Mouse (Mus musculus) 416B (cell line): ENCODE measurements at regions not wholly inside any gene's neighbourhood (a gene's known extent, or its start where the extent isn't known, plus 50 kb on each side); places are given as distances from the start of the nearest gene placed in this dataset.

Experiments used
- DNase-seq: peaks from one replicate; pipeline ENCODE4 v3.0.0; 2011; ENCODE audit warnings: low read depth

DNA sequence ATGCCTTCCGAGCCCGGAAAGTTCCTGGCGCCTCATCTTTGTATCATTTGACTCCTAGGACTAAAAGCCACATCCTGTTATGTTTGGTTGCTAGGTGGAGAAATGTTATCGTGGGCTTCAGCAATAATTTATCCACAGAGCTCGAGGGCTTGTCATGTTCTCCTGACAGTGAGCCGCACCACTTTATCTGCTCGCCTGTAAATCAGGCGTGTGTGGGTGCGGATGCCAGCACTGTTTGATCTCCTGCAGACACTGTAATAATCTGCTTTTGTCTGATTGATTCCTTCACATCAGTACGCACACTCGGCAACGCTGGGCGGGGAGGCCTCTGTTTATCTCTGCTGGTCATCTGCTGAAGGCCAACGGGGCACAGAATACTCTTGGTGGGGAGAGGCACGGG, 178.5 kb upstream of the Zfp64 start:
- no peak for DNase-seq

DNA sequence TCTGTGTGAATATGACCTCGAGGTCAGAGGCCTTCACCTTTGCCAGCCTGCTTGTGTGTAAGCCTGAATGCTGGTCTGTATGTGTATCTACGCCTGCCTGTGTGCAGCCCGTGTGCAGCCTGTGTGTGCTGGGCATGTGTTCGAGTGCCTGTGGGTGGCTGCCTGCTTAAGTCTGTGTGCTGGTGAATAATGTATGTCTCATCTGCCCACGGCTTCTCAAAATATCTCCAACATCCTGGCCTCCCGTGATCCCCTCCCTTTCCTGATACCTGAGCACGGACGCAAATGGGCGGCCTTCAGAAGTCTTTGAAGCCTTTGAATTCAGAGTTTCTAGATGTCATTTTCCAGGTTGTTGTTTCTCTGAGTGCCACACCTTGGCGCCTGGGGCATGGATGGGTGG, 170.1 kb upstream of the Zfp64 start:
- no peak for DNase-seq

DNA sequence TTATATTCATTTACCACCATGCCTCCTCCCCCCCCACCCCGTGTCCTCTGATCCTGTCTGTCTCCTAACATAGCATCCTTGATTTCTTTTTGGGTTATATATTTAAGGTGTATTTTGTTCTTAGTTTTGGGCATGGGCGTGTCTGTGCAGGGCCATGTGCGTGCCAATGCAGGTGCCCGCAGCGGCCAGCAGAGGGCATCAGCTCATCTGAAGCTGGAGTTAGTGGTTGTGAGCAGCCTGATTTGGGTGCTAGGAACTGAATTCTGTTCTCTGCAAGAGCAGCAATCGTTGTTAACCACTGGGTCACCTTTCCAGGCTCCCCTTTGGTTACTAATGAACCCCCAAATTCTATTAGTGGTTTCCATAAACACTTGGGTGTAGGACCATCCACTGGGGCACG, 167.5 kb upstream of the Zfp64 start:
- DNase-seq = no peak

DNA sequence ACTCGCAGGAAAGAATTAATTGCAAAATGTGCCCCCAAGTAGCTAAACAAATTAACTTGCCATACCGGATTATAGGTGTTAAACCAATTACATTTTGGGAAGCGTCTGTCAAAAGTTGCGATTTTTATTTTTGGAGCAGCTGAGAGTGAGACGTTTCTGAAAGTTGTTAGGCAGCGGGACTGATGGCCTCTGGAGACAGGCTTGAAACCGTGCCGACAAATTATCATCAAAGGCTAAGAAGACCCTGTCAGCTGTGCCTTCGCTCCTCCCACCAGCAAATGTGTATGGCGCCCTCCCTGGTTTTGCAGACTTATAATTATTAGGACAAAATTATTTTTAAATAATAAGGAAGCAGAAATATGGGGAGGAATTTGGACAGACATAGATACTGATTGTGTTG, 161.5 kb upstream of the Zfp64 start:
- DNase-seq = no peak

DNA sequence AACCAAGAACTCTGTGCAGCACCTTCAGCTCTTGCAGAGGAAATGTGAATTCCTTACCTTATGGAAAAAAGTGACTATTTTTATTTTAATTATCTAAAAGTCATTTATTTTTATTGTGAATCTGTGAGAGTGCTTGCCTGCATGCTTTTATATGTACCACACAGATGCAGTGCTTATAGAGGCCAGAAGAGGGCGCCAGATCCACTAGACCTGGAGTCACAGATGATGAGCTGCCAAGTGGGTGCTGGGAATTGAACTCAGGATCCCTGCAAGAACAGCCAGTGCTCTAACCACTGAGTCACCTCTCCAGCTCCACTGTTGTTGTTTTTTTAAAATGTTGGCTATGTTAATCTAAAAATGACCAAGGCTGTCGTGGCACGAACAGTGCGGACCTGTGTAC, 153.7 kb upstream of the Zfp64 start:
- no peak for DNase-seq

- DNase-seq = no peak
Measured at GRCm38 (mm10) chr2:169108037-169108436, 152.7 kb upstream of the Zfp64 start.

- no peak for DNase-seq
Measured at GRCm38 (mm10) chr2:169101506-169102261, 146.3 kb upstream of the Zfp64 start.

DNA sequence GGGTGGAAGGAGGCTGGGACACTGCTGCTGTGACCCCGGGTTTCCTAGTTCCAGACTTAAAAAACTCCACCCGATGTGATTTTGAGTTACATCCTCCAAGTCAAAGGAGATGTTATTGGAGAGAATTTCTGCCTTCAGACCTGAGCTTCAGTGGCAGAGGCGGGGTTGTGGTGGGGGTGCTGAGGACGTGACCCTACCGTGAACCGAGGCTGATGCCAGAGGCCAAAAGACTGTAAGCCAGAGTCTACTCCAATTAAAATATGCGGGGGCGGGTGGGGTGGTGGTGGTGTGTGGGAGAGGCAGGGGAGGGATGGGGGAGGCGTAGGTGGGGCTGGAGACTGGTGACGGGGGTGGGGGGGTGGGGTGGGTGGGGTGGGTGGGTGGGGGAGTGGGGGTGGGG, 145.1 kb upstream of the Zfp64 start:
- no peak for DNase-seq

- no peak for DNase-seq
Measured at GRCm38 (mm10) chr2:169099678-169100077, 144.3 kb upstream of the Zfp64 start.

- no peak for DNase-seq
Measured at GRCm38 (mm10) chr2:169098591-169098990, 143.2 kb upstream of the Zfp64 start.

- DNase-seq = no peak
Measured at GRCm38 (mm10) chr2:169094011-169094754, 138.8 kb upstream of the Zfp64 start.

GRCm38 (mm10) chr2:169090256-169090655, 134.9 kb upstream of the Zfp64 start:
- no peak for DNase-seq

GRCm38 (mm10) chr2:169088870-169089484, 133.6 kb upstream of the Zfp64 start:
- no peak for DNase-seq

- no peak for DNase-seq
Measured at GRCm38 (mm10) chr2:169088301-169088700, 132.9 kb upstream of the Zfp64 start.

DNA sequence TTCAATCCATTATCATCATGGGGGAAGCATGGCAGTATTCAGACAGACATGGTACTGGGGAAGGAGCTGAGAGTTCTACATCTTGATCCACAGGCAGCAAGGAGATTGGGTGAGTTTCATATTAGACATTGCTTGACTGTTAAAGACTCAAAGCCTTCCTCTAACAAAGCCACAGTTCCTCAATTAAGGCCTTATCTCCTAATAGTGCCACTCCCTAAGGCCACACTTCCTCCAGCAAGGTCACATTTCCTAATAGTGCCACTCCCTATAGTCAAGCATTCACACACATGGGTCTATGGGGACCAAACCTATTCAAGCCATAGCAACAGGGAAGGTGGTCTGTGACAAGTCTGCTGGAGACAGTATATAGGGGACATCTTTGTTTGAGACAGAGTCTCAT, 115.9 kb upstream of the Zfp64 start:
- no peak for DNase-seq

DNA sequence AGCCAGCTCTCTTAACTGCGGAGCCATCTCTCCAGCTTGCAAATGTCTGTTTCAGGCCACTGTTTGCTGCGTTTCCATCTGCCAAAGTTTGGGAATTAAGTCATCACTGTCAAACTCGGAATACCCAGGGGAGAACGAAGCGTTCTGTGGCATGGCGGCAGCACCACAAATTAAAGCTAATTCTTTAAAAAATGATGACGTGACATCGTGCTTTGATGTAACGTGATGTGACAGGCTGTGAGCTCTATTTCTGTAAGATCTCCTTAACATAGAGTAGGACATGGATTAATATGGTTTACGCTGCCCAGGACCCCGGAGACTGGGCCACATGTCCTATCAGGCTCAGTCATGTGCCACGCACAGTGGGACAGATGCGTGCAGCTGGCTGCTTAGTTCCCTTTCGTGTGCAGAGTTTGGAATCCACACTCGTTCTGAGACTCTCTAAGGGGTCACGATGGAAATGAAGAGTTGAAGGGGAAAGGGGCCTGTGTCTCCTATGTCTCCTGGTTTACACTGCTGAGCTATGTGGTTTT, 109.8 kb upstream of the Zfp64 start:
- no peak for DNase-seq

DNA sequence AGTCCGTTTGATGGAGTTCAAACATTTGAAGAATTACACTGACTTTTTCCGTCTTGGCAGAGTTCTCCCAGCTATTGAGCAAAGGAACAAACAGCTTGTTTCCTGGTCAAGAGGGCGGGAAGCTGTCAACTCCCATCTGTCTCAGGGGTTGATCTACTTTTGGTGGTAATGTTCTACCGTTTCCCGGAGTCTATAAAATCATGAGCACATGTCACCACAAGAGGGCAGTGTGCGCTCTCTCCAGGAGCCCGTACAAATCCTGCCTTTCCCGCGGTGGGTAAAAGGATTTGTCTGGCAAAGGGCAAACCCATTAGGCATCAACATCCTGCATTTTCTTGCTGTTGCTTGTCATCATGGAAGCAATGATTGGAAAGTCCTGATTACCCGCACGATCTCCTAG, 106.1 kb upstream of the Zfp64 start:
- peak; percentile 28 for DNase-seq

- DNase-seq = no peak
Measured at GRCm38 (mm10) chr2:169060495-169060894, 105.1 kb upstream of the Zfp64 start.

DNA sequence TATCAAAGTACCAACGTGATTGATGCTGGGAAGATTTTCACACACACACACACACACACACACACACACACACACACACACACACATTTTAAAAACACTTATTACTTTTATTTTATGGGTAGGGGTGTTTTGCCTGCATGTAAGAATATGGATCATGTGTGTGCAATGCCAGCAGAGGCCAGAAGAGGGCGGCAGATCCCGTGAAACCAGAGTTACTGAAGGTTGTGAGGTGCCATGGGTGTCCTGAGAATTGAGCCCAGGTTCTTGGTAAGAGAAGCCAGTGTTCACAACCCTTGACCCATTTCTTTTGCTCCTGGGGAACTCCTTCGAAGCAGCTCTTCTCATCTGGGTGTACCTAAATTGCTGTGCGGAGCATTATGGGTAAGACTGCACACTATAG, 102.4 kb upstream of the Zfp64 start:
- no peak for DNase-seq

- no peak for DNase-seq
Measured at GRCm38 (mm10) chr2:169049947-169050346, 94.6 kb upstream of the Zfp64 start.

DNA sequence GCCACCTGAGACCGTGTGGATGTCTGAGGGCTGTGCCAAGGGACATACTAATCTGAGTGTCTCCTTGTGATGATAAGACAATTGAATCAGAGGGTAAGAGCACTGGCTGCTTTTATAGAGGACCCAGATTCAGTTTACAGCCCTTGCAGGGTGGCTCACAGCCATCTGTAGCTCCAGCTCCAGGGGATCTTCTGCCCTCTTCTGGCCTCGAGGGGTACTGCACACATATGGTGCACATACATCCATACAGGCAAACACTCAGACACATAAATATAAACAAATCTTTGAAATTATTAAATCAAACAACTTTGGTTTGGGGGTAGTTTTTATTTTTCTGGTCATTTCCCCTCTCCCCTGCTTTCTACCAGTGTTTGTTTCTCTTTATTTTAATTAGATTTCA, 86.4 kb upstream of the Zfp64 start:
- DNase-seq = no peak

DNA sequence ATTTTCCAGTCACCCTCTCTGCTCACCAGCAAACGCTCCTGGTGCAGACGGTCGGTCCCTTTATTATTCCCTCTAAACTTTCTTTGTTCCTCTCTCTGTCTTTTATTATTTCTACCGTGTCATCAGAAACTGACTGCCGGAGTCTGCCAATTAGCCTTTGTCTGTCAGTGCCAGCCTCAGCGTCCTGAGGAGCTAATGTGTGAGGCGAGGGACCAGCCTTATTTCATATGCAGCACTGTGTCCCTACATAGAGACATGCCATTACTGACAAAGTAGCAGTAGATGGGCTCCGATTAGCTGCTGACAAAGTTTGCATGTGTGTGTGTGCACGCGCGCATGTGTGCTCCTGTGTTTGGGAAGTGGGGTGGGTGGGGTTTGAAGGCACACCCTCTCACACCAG, 82.6 kb upstream of the Zfp64 start:
- no peak for DNase-seq

GRCm38 (mm10) chr2:169037519-169037918, 82.1 kb upstream of the Zfp64 start:
- no peak for DNase-seq
